Mouse (Mus musculus) intestine, embryonic 16.5 days (tissue): ENCODE results near the gene Lcmt1. TPM values are rescaled to one million over a fixed set of nuclear protein-coding genes. Genes with fewer than 3 reads are reported as not detected.

Source experiments
- ATAC-seq: fragments of 200-750 bp; cut with Nextera tagmentation; 2 replicates; pipeline ENCODE4 v1.8.0; 2017; ENCODE audit warnings: moderate TSS enrichment, moderate library complexity
- H3K27ac ChIP-seq: fragments of 300-500 bp; sonication (generic); 2 replicates; pipeline ENCODE4 v1.5.1; 2014; ENCODE audit warnings: mild to moderate bottlenecking, low read length
- H3K27me3 ChIP-seq: fragments of 300-500 bp; sonication (generic); replicated peaks from 2 replicates; pipeline ENCODE4 v1.6.1; 2014; ENCODE audit warnings: low read length, control low read depth, mixed read lengths; ENCODE audit not compliant: control insufficient read depth, insufficient read depth
- H3K36me3 ChIP-seq: fragments of 300-500 bp; sonication (generic); 2 replicates; pipeline ENCODE4 v1.6.1; 2014; ENCODE audit warnings: low read length, control low read depth; ENCODE audit not compliant: control insufficient read depth, insufficient read depth
- H3K4me1 ChIP-seq: fragments of 300-500 bp; sonication (generic); 2 replicates; pipeline ENCODE4 v1.6.1; 2014; ENCODE audit warnings: low read length, control low read depth, mixed read lengths; ENCODE audit not compliant: control insufficient read depth, insufficient read depth
- H3K4me2 ChIP-seq: fragments of 300-500 bp; sonication (generic); 2 replicates; pipeline ENCODE4 v1.6.1; 2014; ENCODE audit warnings: low read depth, low read length, control low read depth
- H3K4me3 ChIP-seq: fragments of 300-500 bp; sonication (generic); 2 replicates; pipeline ENCODE4 v1.5.1; 2014; ENCODE audit warnings: mild to moderate bottlenecking, low read length
- H3K9ac ChIP-seq: fragments of 300-500 bp; sonication (generic); 2 replicates; pipeline ENCODE4 v1.6.1; 2014; ENCODE audit warnings: low read depth, low read length
- H3K9me3 ChIP-seq: fragments of 300-500 bp; sonication (generic); 2 replicates; pipeline ENCODE4 v1.6.1; 2016; ENCODE audit warnings: low read length, control low read depth; ENCODE audit not compliant: control insufficient read depth
- WGBS: fragments of 180-500 bp; shearing (Covaris S2); extraction: QIAGEN DNeasy Blood & Tissue Kit; methylation state at CpG from one replicate; pipeline ENCODE4 v1.1.7; 2014; 5-methylcytosine and 5-hydroxymethylcytosine counted together
- polyA plus RNA-seq: library from polyadenylated mRNA; unstranded; fragments of >200 nt; fragmentation: Nextera tagmentation; extraction: Ambion mirVana; gene quantifications from 2 replicates; pipeline ENCODE4 v1.2.1, GENCODE M21; 2015

The Lcmt1 gene
- polyA plus RNA-seq, 1 experiment from 2014 or later: 47.0 TPM

- Histone ChIP-seq H3K9ac (no peak overlapping the region), H3K36me3 (no peaks in the 10 kb centered on the region), H3K4me2 (no peak overlapping the region), H3K27me3 (no peaks in the 10 kb centered on the region), H3K27ac (peak overlapping the region; percentile 72), H3K9me3 (no peaks in the 10 kb centered on the region), H3K4me1 (peaks cover 10% of the 10 kb centered on the region), H3K4me3 (no peak overlapping the region)
- ATAC-seq: peak; percentile 95
- 53% methylated on average over 8 of the region's 8 CpGs for WGBS
Observed at GRCm38 (mm10) chr7:123429624-123430410, 60.2 kb downstream of the Lcmt1 start.

GRCm38 (mm10) chr7:123430411-123430705 lies 60.8 kb downstream of the Lcmt1 start:
- Histone ChIP-seq H3K4me1 (peaks cover 10% of the 10 kb centered on the region), H3K27me3 (no peaks in the 10 kb centered on the region), H3K36me3 (no peaks in the 10 kb centered on the region), H3K9ac (no peak overlapping the region), H3K4me2 (no peak overlapping the region), H3K9me3 (no peaks in the 10 kb centered on the region), H3K27ac (peak overlapping the region; percentile 46; the same call in 1 of the 2 replicates), H3K4me3 (no peak overlapping the region)
- ATAC-seq: peak; percentile 51
- 74% methylated on average over 4 of the region's 4 CpGs for WGBS

GRCm38 (mm10) chr7:123431206-123431605 lies 61.6 kb downstream of the Lcmt1 start:
- H3K27me3 ChIP-seq: no peaks in the 10 kb centered on the region
- no peak overlapping the region for H3K4me2 ChIP-seq
- no peaks in the 10 kb centered on the region for H3K9me3 ChIP-seq
- H3K4me1 ChIP-seq: peaks cover 10% of the 10 kb centered on the region
- no peak for ATAC-seq
- H3K36me3 ChIP-seq: no peaks in the 10 kb centered on the region
- H3K27ac ChIP-seq: no peak overlapping the region
- WGBS: 74% methylated on average over 4 of the region's 4 CpGs
- H3K4me3 ChIP-seq: no peak overlapping the region
- no peak overlapping the region for H3K9ac ChIP-seq

- H3K9ac ChIP-seq: no peak overlapping the region
- no peak overlapping the region for H3K4me3 ChIP-seq
- no peaks in the 10 kb centered on the region for H3K27me3 ChIP-seq
- no peak overlapping the region for H3K27ac ChIP-seq
- H3K4me1 ChIP-seq: peaks cover 4% of the 10 kb centered on the region
- H3K4me2 ChIP-seq: no peak overlapping the region
- WGBS: 68% methylated on average over 1 of the region's 1 CpGs
- no peak for ATAC-seq
- no peaks in the 10 kb centered on the region for H3K9me3 ChIP-seq
- H3K36me3 ChIP-seq: no peaks in the 10 kb centered on the region
Observed at GRCm38 (mm10) chr7:123442079-123442478, 72.5 kb downstream of the Lcmt1 start.

- 0 out of 2 replicates have a peak overlapping the region, but pooled peaks have one; percentile 33 for H3K27ac ChIP-seq
- 72% methylated on average over 2 of the region's 2 CpGs for WGBS
- ATAC-seq: peak; percentile 87
Observed at GRCm38 (mm10) chr7:123448794-123449193, 79.2 kb downstream of the Lcmt1 start.

GRCm38 (mm10) chr7:123449676-123450075 lies 80.1 kb downstream of the Lcmt1 start:
- Histone ChIP-seq H3K4me2 (no peak overlapping the region), H3K9me3 (no peaks in the 10 kb centered on the region), H3K9ac (no peak overlapping the region), H3K4me1 (no peaks in the 10 kb centered on the region), H3K4me3 (no peak overlapping the region), H3K27ac (no peak overlapping the region), H3K27me3 (no peaks in the 10 kb centered on the region), H3K36me3 (no peaks in the 10 kb centered on the region)
- 72% methylated on average over 10 of the region's 10 CpGs for WGBS
- ATAC-seq: no peak

More at GRCm38 (mm10) chr7:123448794-123449193, 79.2 kb downstream of the Lcmt1 start:
- Histone ChIP-seq H3K36me3 (no peaks in the 10 kb centered on the region), H3K4me3 (no peak overlapping the region), H3K9me3 (no peaks in the 10 kb centered on the region), H3K9ac (no peak overlapping the region), H3K4me1 (no peaks in the 10 kb centered on the region), H3K4me2 (no peak overlapping the region), H3K27me3 (no peaks in the 10 kb centered on the region)

- Histone ChIP-seq H3K27me3 (no peaks in the 10 kb centered on the region), H3K4me1 (no peaks in the 10 kb centered on the region), H3K4me3 (no peak overlapping the region), H3K9me3 (no peaks in the 10 kb centered on the region), H3K9ac (no peak overlapping the region), H3K36me3 (no peaks in the 10 kb centered on the region), H3K27ac (no peak overlapping the region), H3K4me2 (no peak overlapping the region)
- no peak for ATAC-seq
- 78% methylated on average over 2 of the region's 2 CpGs for WGBS
Observed at GRCm38 (mm10) chr7:123450515-123450914, 80.9 kb downstream of the Lcmt1 start.

GRCm38 (mm10) chr7:123452551-123452950 lies 83.0 kb downstream of the Lcmt1 start:
- Histone ChIP-seq H3K4me3 (no peak overlapping the region), H3K4me2 (no peak overlapping the region), H3K27ac (peak overlapping the region; percentile 23), H3K9me3 (no peaks in the 10 kb centered on the region), H3K36me3 (no peaks in the 10 kb centered on the region), H3K27me3 (no peaks in the 10 kb centered on the region), H3K9ac (no peak overlapping the region), H3K4me1 (no peaks in the 10 kb centered on the region)
- no peak for ATAC-seq
- WGBS: 41% methylated on average over 6 of the region's 6 CpGs

- Histone ChIP-seq H3K4me1 (no peaks in the 10 kb centered on the region), H3K27me3 (no peaks in the 10 kb centered on the region), H3K27ac (peak overlapping the region; percentile 45), H3K9me3 (no peaks in the 10 kb centered on the region), H3K9ac (no peak overlapping the region), H3K4me3 (no peak overlapping the region), H3K36me3 (no peaks in the 10 kb centered on the region), H3K4me2 (no peak overlapping the region; the same call in 1 of the 2 replicates)
- WGBS: 67% methylated on average over 8 of the region's 8 CpGs
- ATAC-seq: peak; percentile 66
Observed at GRCm38 (mm10) chr7:123453066-123453465, 83.5 kb downstream of the Lcmt1 start.

- Histone ChIP-seq H3K27me3 (no peaks in the 10 kb centered on the region), H3K4me3 (no peak overlapping the region), H3K4me2 (no peak overlapping the region), H3K9me3 (no peaks in the 10 kb centered on the region), H3K9ac (no peak overlapping the region), H3K27ac (no peak overlapping the region), H3K4me1 (no peaks in the 10 kb centered on the region; the same call in 1 of the 2 replicates), H3K36me3 (no peaks in the 10 kb centered on the region)
- ATAC-seq: no peak
- 90% methylated on average over 3 of the region's 3 CpGs for WGBS
Observed at GRCm38 (mm10) chr7:123455088-123455487, 85.5 kb downstream of the Lcmt1 start.
